Mouse (Mus musculus): ENCODE measurements around the gene Tekt3. TPM values are rescaled to one million over a fixed set of nuclear protein-coding genes. Genes with fewer than 3 reads are reported as not detected.

Tekt3 gene
- polyA plus RNA-seq, 1 experiment, result not detected

DNA sequence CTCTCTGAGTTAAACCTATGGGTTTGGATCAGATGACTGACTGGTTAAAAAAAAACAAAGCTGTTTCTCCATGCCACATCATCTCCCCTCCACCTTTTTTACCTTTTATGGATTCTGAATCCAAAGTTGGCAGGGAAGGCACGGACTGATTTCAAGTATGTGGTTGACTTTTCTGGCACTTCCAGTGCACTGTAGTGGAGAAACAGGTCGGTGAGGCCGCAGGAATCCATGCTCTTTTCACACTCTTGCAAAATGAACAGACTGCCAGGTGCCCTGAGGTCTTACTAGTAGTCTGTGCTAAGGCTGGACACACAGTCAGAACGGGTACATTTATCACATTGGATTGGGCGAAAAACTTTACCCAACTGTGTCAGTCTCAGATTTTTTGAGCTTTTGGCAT lies 80.9 kb downstream of the Tekt3 start:
- no peaks in the 10 kb centered on the region for H3K27me3 ChIP-seq (ENCODE audit: control insufficient read depth, insufficient read depth, insufficient read length)
- H3ac ChIP-seq (ENCODE audit: control insufficient read depth, insufficient read length, low read depth), result no peak overlapping the region
- peaks cover 2% of the 10 kb centered on the region for H3K79me3 ChIP-seq (ENCODE audit: low read depth)
- H3K36me3 ChIP-seq (ENCODE audit: control insufficient read depth, insufficient read depth), result peaks cover 53% of the 10 kb centered on the region
- peaks cover 12% of the 10 kb centered on the region for H3K79me2 ChIP-seq (ENCODE audit: control insufficient read depth, insufficient read depth)
- TF ChIP-seq USF1 (IDR thresholded peaks at IDR 0.05; ENCODE audit: low read depth), result no peak
- no peak for TF ChIP-seq FOSL1 (IDR thresholded peaks at IDR 0.05; ENCODE audit: insufficient read depth, low read length, poor library complexity, severe bottlenecking)
- no peak for TF ChIP-seq MYOG (IDR thresholded peaks at IDR 0.05; ENCODE audit: control insufficient read depth, extremely low read depth, insufficient read length)
- no peak for TF ChIP-seq MAX (IDR thresholded peaks at IDR 0.05)
- TF ChIP-seq MYOD1 (IDR thresholded peaks at IDR 0.05; ENCODE audit: control insufficient read depth, insufficient read length, low read depth), result no peak
- no peak for TF ChIP-seq CEBPB (IDR thresholded peaks at IDR 0.05; ENCODE audit: low read depth)
- no peak for TF ChIP-seq CTCF (IDR thresholded peaks at IDR 0.05; ENCODE audit: control insufficient read depth, insufficient read depth, insufficient read length)
- no peak overlapping the region for H3K4me3 ChIP-seq (ENCODE audit: insufficient read depth, poor library complexity, severe bottlenecking)

DNA sequence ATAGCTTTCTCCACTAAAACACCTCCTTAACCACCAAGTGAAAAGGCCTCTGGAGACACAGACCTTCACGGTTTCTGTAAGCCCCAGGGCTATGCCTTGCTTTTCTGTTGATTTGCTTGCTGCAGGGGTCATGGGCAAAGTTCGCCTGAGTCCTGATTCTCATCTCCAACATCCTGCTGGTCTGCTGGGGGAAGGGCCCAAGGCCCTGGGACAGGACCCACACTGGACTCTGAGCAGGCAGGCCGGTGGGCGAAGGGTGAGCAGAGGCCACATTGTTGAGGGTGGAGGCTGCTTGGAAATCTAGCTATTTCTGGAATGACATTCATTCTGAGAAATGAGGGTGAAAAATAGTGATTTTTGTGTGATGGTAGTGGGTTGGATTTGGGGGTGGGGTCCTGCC lies 81.4 kb downstream of the Tekt3 start:
- Histone ChIP-seq H3ac (ENCODE audit: control insufficient read depth, insufficient read length, low read depth) (no peak overlapping the region), H3K79me2 (ENCODE audit: control insufficient read depth, insufficient read depth) (peaks cover 12% of the 10 kb centered on the region), H3K27me3 (ENCODE audit: control insufficient read depth, insufficient read depth, insufficient read length) (no peaks in the 10 kb centered on the region), H3K4me3 (ENCODE audit: insufficient read depth, poor library complexity, severe bottlenecking) (no peak overlapping the region), H3K36me3 (ENCODE audit: control insufficient read depth, insufficient read depth) (peaks cover 50% of the 10 kb centered on the region), H3K79me3 (ENCODE audit: low read depth) (peaks cover 2% of the 10 kb centered on the region)
- TF ChIP-seq CEBPB (IDR thresholded peaks at IDR 0.05; ENCODE audit: low read depth) (no peak), CTCF (IDR thresholded peaks at IDR 0.05; ENCODE audit: control insufficient read depth, insufficient read depth, insufficient read length) (no peak), MAX (IDR thresholded peaks at IDR 0.05) (no peak), MYOG (IDR thresholded peaks at IDR 0.05; ENCODE audit: control insufficient read depth, extremely low read depth, insufficient read length) (no peak), FOSL1 (IDR thresholded peaks at IDR 0.05; ENCODE audit: insufficient read depth, low read length, poor library complexity, severe bottlenecking) (no peak), MYOD1 (IDR thresholded peaks at IDR 0.05; ENCODE audit: control insufficient read depth, insufficient read length, low read depth) (no peak), USF1 (IDR thresholded peaks at IDR 0.05; ENCODE audit: low read depth) (no peak)

DNA sequence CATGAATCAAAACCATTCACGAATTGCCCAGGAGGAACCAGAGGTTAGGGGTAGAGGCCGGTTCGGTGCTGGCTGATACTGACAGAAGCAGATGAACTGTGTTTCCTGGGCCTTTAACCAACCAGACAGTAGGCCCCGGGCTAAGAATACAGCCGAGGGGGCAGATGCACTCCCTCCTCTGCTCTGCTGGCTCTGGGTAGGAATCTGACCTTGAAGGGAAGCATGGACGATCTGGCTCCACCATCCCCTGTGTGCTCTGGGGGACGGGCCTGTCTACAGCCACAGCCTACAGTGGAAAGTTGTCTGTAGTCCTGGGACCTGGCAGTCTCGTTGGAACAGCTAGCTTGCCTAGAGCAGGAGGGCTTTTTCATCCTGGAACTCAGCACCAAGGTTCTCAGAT lies 82.0 kb downstream of the Tekt3 start:
- no peak for TF ChIP-seq MAX (IDR thresholded peaks at IDR 0.05)
- TF ChIP-seq USF1 (IDR thresholded peaks at IDR 0.05; ENCODE audit: low read depth), result no peak
- TF ChIP-seq CTCF (IDR thresholded peaks at IDR 0.05; ENCODE audit: control insufficient read depth, insufficient read depth, insufficient read length), result no peak
- H3K4me3 ChIP-seq (ENCODE audit: insufficient read depth, poor library complexity, severe bottlenecking), result no peak overlapping the region
- H3K79me3 ChIP-seq (ENCODE audit: low read depth), result peaks cover 2% of the 10 kb centered on the region
- H3K27me3 ChIP-seq (ENCODE audit: control insufficient read depth, insufficient read depth, insufficient read length), result no peaks in the 10 kb centered on the region
- peaks cover 48% of the 10 kb centered on the region for H3K36me3 ChIP-seq (ENCODE audit: control insufficient read depth, insufficient read depth)
- peaks cover 17% of the 10 kb centered on the region for H3K79me2 ChIP-seq (ENCODE audit: control insufficient read depth, insufficient read depth)
- H3ac ChIP-seq (ENCODE audit: control insufficient read depth, insufficient read length, low read depth), result no peak overlapping the region

Other genes starting within 250 kb of the Tekt3 start
- gene Trim16, start 241.4 kb upstream of the Tekt3 start, polyA plus RNA-seq (2012; fragmentation: generic; extraction: Trizol), result 24.2 TPM
- gene Fbxw10, start 214.6 kb upstream of the Tekt3 start, polyA plus RNA-seq (2012; fragmentation: generic; extraction: Trizol), result 0.02 TPM
- 13.7 TPM for gene Tvp23b, start 182.2 kb upstream of the Tekt3 start, polyA plus RNA-seq (2012; fragmentation: generic; extraction: Trizol)
- not detected for gene Cdrt4, start 110.5 kb upstream of the Tekt3 start, polyA plus RNA-seq (2012; fragmentation: generic; extraction: Trizol)
- 56.7 TPM for gene Pmp22, start 67.3 kb downstream of the Tekt3 start, polyA plus RNA-seq (2012; fragmentation: generic; extraction: Trizol)

Measured in C2C12 (cell line).